Mouse (Mus musculus) cortical plate, adult 2 months (tissue): ENCODE results near the gene A4galt.
"Not testable (repeated sequence)": the region's sequence is repeated elsewhere in the genome, so short reads cannot be mapped to it uniquely, and the experiment has no call there.

Source experiments
- CTCF ChIP-seq: fragments of 200-500 bp; IDR thresholded peaks from 2 replicates; pipeline ENCODE4 v1.5.1; 2011; ENCODE audit warnings: mild to moderate bottlenecking, control low read depth, low read length; ENCODE audit not compliant: insufficient read depth; ENCODE audit errors: extremely low read depth
- POLR2A ChIP-seq: fragments of 200-500 bp; IDR thresholded peaks from 2 replicates; pipeline ENCODE4 v1.6.1; 2011; ENCODE audit warnings: mild to moderate bottlenecking, low read length, control low read depth; ENCODE audit not compliant: insufficient read depth; ENCODE audit errors: extremely low read depth

DNA sequence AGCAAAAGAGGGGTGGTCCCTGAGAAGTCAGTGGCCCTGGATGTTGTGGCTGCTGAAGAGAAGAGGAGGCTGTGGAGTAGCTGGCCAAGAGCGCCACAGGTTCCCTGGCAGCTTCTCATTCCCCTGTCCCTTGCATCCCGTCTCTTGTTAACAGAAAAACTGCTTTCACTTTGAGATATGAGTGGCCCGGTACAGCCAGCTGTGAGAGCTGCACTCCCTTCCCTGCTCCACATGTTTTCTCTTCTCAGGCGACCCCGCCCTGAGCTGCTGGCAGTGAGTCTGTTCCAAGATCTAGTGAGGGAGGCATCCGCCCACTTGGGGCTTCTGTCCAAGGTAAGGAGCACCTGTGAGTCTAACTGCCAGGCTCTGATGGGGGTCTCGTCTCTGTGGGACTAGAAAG, 16.9 kb upstream of the A4galt start:
- not testable (repeated sequence) for TF ChIP-seq POLR2A, CTCF
